Mouse (Mus musculus) lung, embryonic 16.5 days (tissue): ENCODE results near the gene Col23a1. TPM values are rescaled to one million over a fixed set of nuclear protein-coding genes. Genes with fewer than 3 reads are reported as not detected.
A peak's percentile ranks its signal among the peaks of the same experiment; 100 is the strongest.

Experiments
- ATAC-seq: fragments of 200-750 bp; cut with Nextera tagmentation; 2 replicates; pipeline ENCODE4 v1.8.0; 2017; ENCODE audit warnings: low read depth, mild to moderate bottlenecking, moderate library complexity
- H3K27ac ChIP-seq: fragments of 300-500 bp; sonication (generic); 2 replicates; pipeline ENCODE4 v1.5.1; 2014; ENCODE audit warnings: mild to moderate bottlenecking, control low read depth, low read length
- H3K27me3 ChIP-seq: fragments of 300-500 bp; sonication (generic); 2 replicates; pipeline ENCODE4 v1.6.1; 2014; ENCODE audit warnings: low read depth, low read length, mixed read lengths; ENCODE audit not compliant: control insufficient read depth, insufficient read depth
- H3K36me3 ChIP-seq: fragments of 300-500 bp; sonication (generic); 2 replicates; pipeline ENCODE4 v1.6.1; 2014; ENCODE audit warnings: low read length; ENCODE audit not compliant: control insufficient read depth, insufficient read depth
- H3K4me1 ChIP-seq: fragments of 300-500 bp; sonication (generic); replicated peaks from 2 replicates; pipeline ENCODE4 v1.6.1; 2014; ENCODE audit warnings: low read length, mixed read lengths; ENCODE audit not compliant: control insufficient read depth, insufficient read depth
- H3K4me2 ChIP-seq: fragments of 300-500 bp; sonication (generic); 2 replicates; pipeline ENCODE4 v1.6.1; 2014; ENCODE audit warnings: low read depth, low read length, control low read depth
- H3K4me3 ChIP-seq: fragments of 300-500 bp; sonication (generic); 2 replicates; pipeline ENCODE4 v1.5.1; 2014; ENCODE audit warnings: mild to moderate bottlenecking, low read length, control low read depth
- H3K9ac ChIP-seq: fragments of 300-500 bp; sonication (generic); 2 replicates; pipeline ENCODE4 v1.6.1; 2014; ENCODE audit warnings: low read length, control low read depth
- H3K9me3 ChIP-seq: fragments of 300-500 bp; sonication (generic); 2 replicates; pipeline ENCODE4 v1.6.1; 2016; ENCODE audit warnings: low read length; ENCODE audit not compliant: control insufficient read depth
- WGBS: fragments of 180-500 bp; shearing (Covaris S2); extraction: QIAGEN DNeasy Blood & Tissue Kit; methylation state at CpG from one replicate; pipeline ENCODE4 v1.1.7; 2014; 5-methylcytosine and 5-hydroxymethylcytosine counted together
- polyA plus RNA-seq: library from polyadenylated mRNA; unstranded; fragments of >200 nt; fragmentation: Nextera tagmentation; extraction: Ambion mirVana; gene quantifications from 2 replicates; pipeline ENCODE4 v1.2.1, GENCODE M21; 2015

Gene Col23a1
- 9.7 and 10.4 TPM in 2 replicates for polyA plus RNA-seq

DNA sequence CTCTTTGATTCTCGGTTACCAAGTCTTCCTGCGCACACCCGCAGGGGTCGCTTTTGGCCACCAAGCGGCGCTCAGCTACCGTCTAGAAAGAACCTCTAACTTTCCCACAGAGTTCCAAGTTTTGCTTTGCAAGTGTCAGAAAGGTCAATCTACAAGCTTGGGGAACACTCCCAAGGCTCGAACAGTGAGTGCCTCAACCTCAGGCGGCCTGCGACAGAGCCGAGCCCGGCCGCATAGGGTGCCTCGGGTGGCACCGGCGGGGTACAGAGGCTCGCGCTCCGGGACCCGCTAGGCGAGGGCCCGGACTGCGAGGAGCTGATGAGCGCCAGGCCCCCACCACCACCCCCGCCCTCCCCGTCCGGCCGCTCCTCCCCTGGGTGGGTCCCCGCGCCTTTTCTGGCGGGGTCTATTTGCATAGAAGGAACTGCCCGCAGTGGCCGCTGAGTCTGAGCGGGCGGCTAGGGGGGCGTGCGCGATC, at the start of gene Col23a1:
Gene Col23a1, plus strand, starts transcription at position 357 of the 478 bp plus-strand sequence.
- Histone ChIP-seq H3K27me3 (no peaks in the 10 kb centered on the region), H3K4me1 (peaks cover 4% of the 10 kb centered on the region), H3K4me3 (peak within 1 kb of the TSS; percentile 70), H3K36me3 (0 out of 2 replicates have a peak, but pooled peaks cover 2% of the 10 kb centered on the region), H3K9me3 (no peaks in the 10 kb centered on the region), H3K9ac (peak within 1 kb of the TSS; percentile 72), H3K27ac (peak within 1 kb of the TSS; percentile 83), H3K4me2 (peak within 1 kb of the TSS; percentile 82)
- WGBS: 1% methylated on average over 29 of the region's 38 CpGs
- ATAC-seq: peak; percentile 97

DNA sequence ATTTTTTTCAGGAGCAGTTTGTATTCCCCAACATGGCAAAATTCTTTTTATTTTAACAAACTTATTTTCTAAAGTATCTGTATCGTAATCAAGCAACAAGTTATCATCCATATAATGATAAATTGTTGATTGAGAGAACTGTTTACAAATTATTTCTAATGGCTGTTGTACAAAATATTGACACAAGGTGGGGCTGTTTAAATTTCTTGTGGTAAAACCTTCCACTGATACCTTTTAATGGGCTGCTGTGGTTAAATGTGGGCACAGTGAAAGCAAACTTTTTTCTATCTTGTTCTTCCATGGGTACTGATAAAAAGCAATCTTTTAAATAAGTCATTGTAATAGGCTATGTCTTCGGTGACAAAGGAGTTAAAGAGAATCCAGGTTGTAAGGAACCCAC, 46.8 kb upstream of the Col23a1 start:
- no peak for ATAC-seq
- Histone ChIP-seq H3K27ac (no peak overlapping the region), H3K4me1 (no peaks in the 10 kb centered on the region), H3K9me3 (no peaks in the 10 kb centered on the region), H3K4me2 (no peak overlapping the region), H3K4me3 (no peak overlapping the region), H3K9ac (no peak overlapping the region), H3K36me3 (no peaks in the 10 kb centered on the region), H3K27me3 (no peaks in the 10 kb centered on the region)
- WGBS: 78% methylated on average over 2 of the region's 2 CpGs

DNA sequence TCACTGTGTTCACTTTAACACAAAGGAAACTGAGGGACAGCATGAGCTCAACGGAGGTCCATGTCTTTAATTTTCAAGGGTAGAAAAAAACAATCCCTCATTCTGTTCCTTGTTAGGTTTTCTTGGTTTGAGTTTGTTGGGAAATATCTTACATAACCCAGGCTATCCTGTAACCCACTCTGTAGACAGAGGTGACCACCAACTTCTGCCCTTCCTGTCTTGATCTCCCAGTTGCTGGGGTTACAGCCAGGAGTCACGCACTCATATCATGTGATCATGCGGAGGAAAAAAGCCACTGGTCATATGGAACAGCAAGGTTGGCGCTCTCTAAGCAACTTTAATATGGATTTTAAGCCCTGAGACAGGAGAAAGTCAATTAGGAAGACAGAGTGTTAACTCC, 32.7 kb upstream of the Col23a1 start:
- no peaks in the 10 kb centered on the region for H3K36me3 ChIP-seq
- no peak overlapping the region for H3K9ac ChIP-seq
- no peaks in the 10 kb centered on the region for H3K4me1 ChIP-seq
- no peak overlapping the region for H3K4me2 ChIP-seq
- H3K4me3 ChIP-seq: no peak overlapping the region
- 82% methylated on average over 4 of the region's 4 CpGs for WGBS
- no peak for ATAC-seq
- H3K9me3 ChIP-seq: no peaks in the 10 kb centered on the region
- no peak overlapping the region for H3K27ac ChIP-seq
- H3K27me3 ChIP-seq: no peaks in the 10 kb centered on the region

DNA sequence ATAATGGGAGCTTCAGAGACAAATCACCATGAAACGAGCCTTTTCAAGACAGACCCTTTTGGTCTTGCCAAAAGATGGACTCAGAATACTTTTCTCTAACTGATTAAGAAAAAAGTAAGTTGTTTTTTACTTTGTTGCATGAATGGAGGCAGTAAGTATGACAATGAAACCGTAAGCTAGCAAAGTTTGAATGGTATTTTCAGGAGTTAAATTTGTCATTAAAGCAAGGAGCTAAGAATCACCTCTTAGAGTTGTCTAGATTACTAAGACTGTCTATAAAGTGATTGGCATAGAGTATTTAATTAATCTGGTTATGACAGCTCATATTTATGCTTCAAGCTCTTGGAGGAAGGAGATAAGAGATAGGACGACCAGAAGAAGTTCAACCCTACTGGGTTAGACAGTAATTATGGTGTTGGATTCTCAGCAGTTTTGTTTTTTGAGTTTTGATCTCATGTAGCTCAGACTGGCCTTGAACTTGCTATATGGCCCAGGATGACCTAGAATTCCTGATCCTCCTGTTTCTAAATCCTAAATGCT, 28.0 kb upstream of the Col23a1 start, which contains the start of gene Clk4:
Gene Clk4, plus strand, starts transcription at position 51 of the 540 bp plus-strand sequence.
- Histone ChIP-seq H3K4me2 (peak within 1 kb of the TSS; percentile 95), H3K9ac (peak within 1 kb of the TSS; percentile 75), H3K4me1 (peaks cover 19% of the 10 kb centered on the region), H3K27ac (peak within 1 kb of the TSS; percentile 86), H3K4me3 (peak within 1 kb of the TSS; percentile 88), H3K9me3 (no peaks in the 10 kb centered on the region), H3K27me3 (no peaks in the 10 kb centered on the region), H3K36me3 (no peaks in the 10 kb centered on the region)
- no peak for ATAC-seq
- 79% methylated on average over 3 of the region's 3 CpGs for WGBS

DNA sequence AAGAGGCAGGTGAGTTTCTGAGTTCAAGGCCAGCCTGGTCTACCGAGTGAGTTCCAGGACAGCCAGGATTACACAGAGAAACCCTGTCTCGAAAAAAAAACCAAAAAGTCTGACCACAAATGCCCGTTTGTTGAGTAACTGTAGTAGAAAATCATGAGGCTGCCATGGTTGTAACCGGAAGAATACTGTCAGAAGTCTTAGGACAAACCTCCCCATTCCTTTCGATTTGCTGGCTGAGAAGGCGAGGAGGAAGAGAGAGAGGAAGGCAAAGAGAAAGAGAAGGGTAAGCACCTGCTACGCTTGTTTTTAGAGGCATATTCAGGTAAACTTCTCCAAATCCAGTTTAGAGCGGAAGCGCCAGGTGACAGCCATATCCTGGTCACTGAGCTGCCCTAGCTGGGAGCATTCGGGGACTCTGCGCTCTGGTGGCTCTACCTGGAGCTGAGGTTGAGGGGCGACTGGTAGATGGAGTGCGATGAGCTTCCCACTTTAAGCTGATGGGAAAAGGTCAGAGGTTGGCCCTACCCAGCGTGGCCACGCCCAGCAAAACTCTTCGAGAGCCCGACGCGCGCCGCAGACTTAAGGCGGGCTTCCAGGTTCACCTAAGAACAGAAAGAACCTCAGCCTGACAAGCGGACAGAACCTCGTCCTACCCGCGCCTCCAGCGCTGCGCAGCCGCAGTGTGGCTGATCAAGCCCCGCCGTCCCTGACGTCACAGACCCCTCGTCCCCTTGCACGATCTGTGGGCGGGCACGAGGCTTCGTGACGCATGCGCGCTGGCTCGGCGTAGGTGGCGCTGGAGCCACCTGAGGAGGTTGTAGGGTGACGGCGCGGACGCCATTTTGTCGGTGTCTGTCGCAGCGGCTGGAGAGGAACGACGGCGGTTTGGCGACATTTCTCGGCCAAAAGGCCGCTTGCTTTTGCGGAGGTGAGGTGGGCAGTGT, 27.1 kb upstream of the Col23a1 start, which contains the start of gene BC049762:
Gene BC049762, minus strand, starts transcription at position 705 of the 944 bp plus-strand sequence.
- Histone ChIP-seq H3K36me3 (peaks cover 2% of the 10 kb centered on the region; the same call in 1 of the 2 replicates), H3K4me3 (peak within 1 kb of the TSS; percentile 88), H3K27ac (peak within 1 kb of the TSS; percentile 93), H3K9me3 (no peaks in the 10 kb centered on the region), H3K4me1 (peaks cover 19% of the 10 kb centered on the region), H3K27me3 (no peaks in the 10 kb centered on the region), H3K4me2 (peak within 1 kb of the TSS; percentile 95), H3K9ac (peak within 1 kb of the TSS; percentile 95)
- WGBS: 7% methylated on average over 57 of the region's 57 CpGs
- ATAC-seq: peak; percentile 99

DNA sequence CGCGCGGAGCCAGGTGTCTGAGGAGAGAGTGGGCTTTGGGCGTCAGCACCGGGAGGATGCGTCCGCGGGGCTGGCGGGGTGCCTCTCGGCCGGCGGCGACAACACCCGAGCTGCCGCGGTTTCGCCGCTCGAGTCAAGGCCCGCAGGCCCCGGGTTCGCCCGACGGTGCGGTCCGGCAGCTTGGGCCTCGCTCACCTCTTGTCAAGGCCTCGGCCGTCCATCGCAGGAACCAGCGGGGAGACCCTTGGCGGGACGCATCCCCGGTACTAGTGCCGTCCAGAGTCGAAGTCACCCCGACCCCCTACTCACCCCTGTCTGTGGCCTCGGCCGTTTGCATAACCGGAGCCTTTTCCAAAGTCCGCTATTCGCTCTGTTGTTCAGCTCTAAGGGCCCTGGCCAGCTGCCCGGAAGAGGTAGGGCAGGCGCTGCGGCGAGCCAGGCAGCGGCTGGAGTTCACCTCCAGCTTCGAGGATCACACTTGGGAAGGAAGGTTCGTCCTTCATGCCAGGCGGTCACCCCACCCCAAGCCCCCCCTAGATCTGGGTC, 26.4 kb upstream of the Col23a1 start:
- peak overlapping the region; percentile 88 for H3K4me3 ChIP-seq
- peak overlapping the region; percentile 95 for H3K9ac ChIP-seq
- no peaks in the 10 kb centered on the region for H3K27me3 ChIP-seq
- H3K27ac ChIP-seq: peak overlapping the region; percentile 93
- H3K36me3 ChIP-seq: peaks cover 2% of the 10 kb centered on the region; the same call in 1 of the 2 replicates
- H3K4me2 ChIP-seq: peak overlapping the region; percentile 63
- H3K4me1 ChIP-seq: peaks cover 19% of the 10 kb centered on the region
- no peaks in the 10 kb centered on the region for H3K9me3 ChIP-seq
- ATAC-seq: peak; percentile 54
- WGBS: under 1% methylated on average over 50 of the region's 50 CpGs

DNA sequence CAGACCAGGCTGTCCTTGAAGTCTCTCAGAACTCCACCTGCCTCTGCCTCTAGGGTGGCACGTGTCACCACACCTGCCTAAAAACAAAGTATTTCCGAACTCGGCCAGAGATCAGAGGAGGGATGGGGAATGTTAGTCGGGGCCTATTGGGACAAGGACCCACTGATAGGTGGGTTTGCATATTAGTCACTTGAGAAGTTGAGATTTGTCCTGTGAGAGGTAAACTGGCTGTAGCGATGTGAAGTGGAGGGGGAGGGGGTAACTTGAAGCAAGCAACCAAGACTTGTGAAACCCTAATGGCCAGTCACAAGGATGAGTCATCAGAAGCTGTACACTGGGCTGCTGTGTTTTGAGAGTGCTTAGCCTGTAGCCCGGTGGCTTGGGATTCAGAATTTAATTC, 25.4 kb upstream of the Col23a1 start:
- H3K4me3 ChIP-seq: peak overlapping the region; percentile 88
- WGBS: 10% methylated on average over 6 of the region's 6 CpGs
- no peaks in the 10 kb centered on the region for H3K9me3 ChIP-seq
- peaks cover 19% of the 10 kb centered on the region for H3K4me1 ChIP-seq
- H3K36me3 ChIP-seq: peaks cover 2% of the 10 kb centered on the region; the same call in 1 of the 2 replicates
- peak overlapping the region; percentile 63 for H3K4me2 ChIP-seq
- H3K9ac ChIP-seq: peak overlapping the region; percentile 54
- H3K27me3 ChIP-seq: no peaks in the 10 kb centered on the region
- ATAC-seq: no peak
- H3K27ac ChIP-seq: peak overlapping the region; percentile 55

DNA sequence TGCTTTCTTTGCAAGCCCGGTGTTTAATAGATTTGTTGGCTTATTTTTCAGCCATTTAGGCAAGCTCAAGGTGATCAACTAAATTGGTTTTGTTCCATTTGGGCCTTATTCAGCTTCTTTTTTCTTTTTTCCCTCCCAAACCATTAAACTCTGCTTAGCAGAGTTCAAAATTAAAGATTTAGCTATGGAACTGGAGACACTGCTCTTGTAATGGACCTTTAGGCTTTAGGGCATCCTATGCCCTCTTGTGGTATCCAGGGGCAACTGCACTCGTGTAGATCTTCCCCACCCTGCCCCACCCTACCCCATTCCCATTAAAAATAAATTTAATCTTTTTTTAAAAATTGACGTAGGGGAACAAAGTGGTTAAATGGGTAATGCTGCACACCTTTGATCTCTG, 24.4 kb upstream of the Col23a1 start:
- Histone ChIP-seq H3K9ac (no peak overlapping the region), H3K4me3 (no peak overlapping the region), H3K27me3 (no peaks in the 10 kb centered on the region), H3K36me3 (peaks cover 2% of the 10 kb centered on the region; the same call in 1 of the 2 replicates), H3K4me2 (peak overlapping the region; percentile 63), H3K27ac (no peak overlapping the region), H3K9me3 (no peaks in the 10 kb centered on the region), H3K4me1 (peaks cover 19% of the 10 kb centered on the region)
- ATAC-seq: no peak
- 46% methylated on average over 3 of the region's 3 CpGs for WGBS

DNA sequence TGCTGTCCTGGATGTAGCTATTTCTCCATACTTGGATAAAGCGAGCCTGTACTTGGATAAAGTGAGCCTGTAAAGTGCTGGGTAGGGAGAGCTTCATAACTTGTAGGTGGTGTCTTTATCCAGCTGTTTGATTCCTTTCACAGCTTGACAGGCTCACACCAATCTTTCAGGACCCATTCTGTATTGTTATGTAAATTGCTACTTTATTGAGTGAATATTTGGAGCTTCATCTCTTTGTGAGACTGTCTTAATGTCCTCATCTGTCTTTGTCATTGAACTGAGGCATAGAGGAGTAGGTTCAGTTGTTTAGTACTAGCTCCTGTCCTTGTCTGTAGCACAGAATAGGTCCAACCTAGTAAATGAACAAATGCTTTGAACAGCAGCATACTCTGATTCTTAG, 15.3 kb upstream of the Col23a1 start:
- Histone ChIP-seq H3K36me3 (peaks cover 45% of the 10 kb centered on the region), H3K4me2 (no peak overlapping the region), H3K27me3 (no peaks in the 10 kb centered on the region), H3K9me3 (no peaks in the 10 kb centered on the region), H3K4me1 (no peaks in the 10 kb centered on the region), H3K27ac (no peak overlapping the region), H3K4me3 (no peak overlapping the region), H3K9ac (no peak overlapping the region)
- no peak for ATAC-seq
- WGBS: 92% methylated on average over 1 of the region's 1 CpGs
